Mouse (Mus musculus) ES-Bruce4 (cell line): ENCODE measurements around the gene Zeb2.

Experiments
- CTCF ChIP-seq: IDR thresholded peaks from one replicate; pipeline ENCODE4 v1.8.1; 2011; ENCODE audit warnings: low read depth, low read length
- EP300 ChIP-seq: IDR thresholded peaks from 2 replicates; pipeline ENCODE4 v1.6.1; 2011; ENCODE audit warnings: low read depth, low read length; ENCODE audit not compliant: insufficient read depth

DNA sequence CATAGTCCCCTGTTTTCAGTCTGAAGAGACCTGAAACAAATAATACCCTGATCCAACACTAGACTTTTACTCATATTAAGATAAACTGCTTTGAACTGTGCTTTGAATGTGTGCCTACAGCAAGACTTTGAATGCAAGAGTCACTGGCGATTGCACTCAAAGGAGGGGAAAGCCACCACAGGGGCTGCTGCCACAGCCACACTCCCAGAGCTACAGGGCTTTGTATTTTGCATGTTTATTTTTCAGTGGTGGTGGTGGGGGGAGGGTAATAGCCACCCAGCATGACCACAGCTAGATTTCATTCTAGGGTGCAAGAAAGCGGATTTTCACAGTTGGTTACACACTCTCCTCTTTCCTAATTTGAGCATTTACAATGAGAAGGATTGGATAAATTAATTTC, 2.6 kb downstream of the Zeb2 start:
- TF ChIP-seq CTCF = no peak
- TF ChIP-seq EP300 = no peak
